Mouse (Mus musculus): Measurements from ENCODE around the gene 1700003E16Rik. TPM values are rescaled to one million over a fixed set of nuclear protein-coding genes. Genes with fewer than 3 reads are reported as not detected.

The 1700003E16Rik gene
- 0.15 and 0.30 TPM in 2 replicates for polyA plus RNA-seq (2015; fragmentation: Nextera tagmentation; extraction: Ambion mirVana)

DNA sequence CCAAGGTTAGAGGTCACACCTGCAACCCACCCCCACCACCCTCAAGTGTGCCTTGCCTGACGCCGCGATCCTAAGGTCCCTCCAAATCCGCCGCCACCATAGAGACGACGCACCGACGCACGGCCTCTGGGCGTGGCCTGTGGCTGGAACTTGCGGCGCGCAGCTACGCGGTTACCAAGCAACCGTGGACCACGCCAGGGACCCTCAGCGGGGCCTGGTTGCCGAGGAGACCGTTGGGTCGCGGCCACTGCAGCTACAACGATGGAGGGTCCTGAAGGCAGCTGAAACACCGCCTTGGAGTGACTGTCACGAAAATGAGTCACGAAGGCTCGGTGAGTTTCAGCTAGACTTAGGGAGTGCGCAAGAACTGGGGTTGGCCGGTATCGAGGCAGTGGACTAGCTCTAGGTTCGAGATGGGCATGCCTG, at the start of gene 1700003E16Rik, which contains the start of gene Wdr54:
Gene 1700003E16Rik, plus strand, starts transcription at position 146 of the 426 bp plus-strand sequence.
Gene Wdr54, minus strand, starts transcription at position 139 of the 426 bp plus-strand sequence.
- Histone ChIP-seq H3K27me3 (ENCODE audit: control insufficient read depth, insufficient read depth, low read depth, low read length) (peaks cover 29% of the 10 kb centered on the region), H3K4me1 (ENCODE audit: control insufficient read depth, low read depth, low read length) (peaks cover 6% of the 10 kb centered on the region), H3K36me3 (ENCODE audit: control insufficient read depth, insufficient read depth) (no peaks in the 10 kb centered on the region), H3K9ac (ENCODE audit: low read depth, low read length) (no peak within 1 kb of the TSS), H3K9me3 (replicated peaks; ENCODE audit: control insufficient read depth, low read length) (no peaks in the 10 kb centered on the region), H3K27ac (ENCODE audit: low read length) (no peak within 1 kb of the TSS), H3K4me3 (ENCODE audit: low read depth, low read length) (peak within 1 kb of the TSS; percentile 56), H3K4me2 (ENCODE audit: low read depth, low read length) (peak within 1 kb of the TSS; percentile 82)
- WGBS (ENCODE audit: insufficient replicate concordance), result 3% methylated on average over 32 of the region's 32 CpGs
- peak; percentile 52 for ATAC-seq (ENCODE audit: low read depth)

GRCm38 (mm10) chr6:83107566-83108400, 48.4 kb upstream of the 1700003E16Rik start:
- Histone ChIP-seq H3K27me3 (ENCODE audit: control insufficient read depth, insufficient read depth, low read depth, low read length) (no peaks in the 10 kb centered on the region), H3K36me3 (ENCODE audit: control insufficient read depth, insufficient read depth) (no peaks in the 10 kb centered on the region), H3K9ac (ENCODE audit: low read depth, low read length) (peak overlapping the region; percentile 90), H3K4me3 (ENCODE audit: low read depth, low read length) (peak overlapping the region; percentile 73), H3K4me1 (ENCODE audit: control insufficient read depth, low read depth, low read length) (peaks cover 33% of the 10 kb centered on the region), H3K9me3 (replicated peaks; ENCODE audit: control insufficient read depth, low read length) (no peaks in the 10 kb centered on the region), H3K27ac (ENCODE audit: low read length) (peak overlapping the region; percentile 80), H3K4me2 (ENCODE audit: low read depth, low read length) (peak overlapping the region; percentile 75)
- ATAC-seq (ENCODE audit: low read depth), result peak; percentile 28; the same call in 1 of the 2 replicates
- 30% methylated on average over 13 of the region's 13 CpGs for WGBS (ENCODE audit: insufficient replicate concordance)

GRCm38 (mm10) chr6:83108762-83109668, 47.2 kb upstream of the 1700003E16Rik start, which contains the start of gene Mrpl53:
TSS of gene Mrpl53 (plus strand) at chr6:83109040.
- H3K4me1 ChIP-seq (ENCODE audit: control insufficient read depth, low read depth, low read length), result peaks cover 29% of the 10 kb centered on the region
- ATAC-seq (ENCODE audit: low read depth), result peak; percentile 80

GRCm38 (mm10) chr6:83111510-83112136, 44.6 kb upstream of the 1700003E16Rik start:
- ATAC-seq (ENCODE audit: low read depth), result no peak
- Histone ChIP-seq H3K9ac (ENCODE audit: low read depth, low read length) (no peak overlapping the region), H3K4me3 (ENCODE audit: low read depth, low read length) (no peak overlapping the region), H3K4me2 (ENCODE audit: low read depth, low read length) (no peak overlapping the region), H3K4me1 (ENCODE audit: control insufficient read depth, low read depth, low read length) (peaks cover 47% of the 10 kb centered on the region), H3K36me3 (ENCODE audit: control insufficient read depth, insufficient read depth) (no peaks in the 10 kb centered on the region), H3K9me3 (replicated peaks; ENCODE audit: control insufficient read depth, low read length) (no peaks in the 10 kb centered on the region), H3K27ac (ENCODE audit: low read length) (no peak overlapping the region), H3K27me3 (ENCODE audit: control insufficient read depth, insufficient read depth, low read depth, low read length) (no peaks in the 10 kb centered on the region)
- WGBS (ENCODE audit: insufficient replicate concordance), result 57% methylated on average over 4 of the region's 4 CpGs

More at GRCm38 (mm10) chr6:83108762-83109668, 47.2 kb upstream of the 1700003E16Rik start, which contains the start of gene Mrpl53:
- H3K4me2 ChIP-seq (ENCODE audit: low read depth, low read length), result peak within 1 kb of the TSS; percentile 75
- no peaks in the 10 kb centered on the region for H3K9me3 ChIP-seq (replicated peaks; ENCODE audit: control insufficient read depth, low read length)
- no peaks in the 10 kb centered on the region for H3K27me3 ChIP-seq (ENCODE audit: control insufficient read depth, insufficient read depth, low read depth, low read length)
- peak within 1 kb of the TSS; percentile 90 for H3K9ac ChIP-seq (ENCODE audit: low read depth, low read length)
- no peaks in the 10 kb centered on the region for H3K36me3 ChIP-seq (ENCODE audit: control insufficient read depth, insufficient read depth)
- peak within 1 kb of the TSS; percentile 80 for H3K27ac ChIP-seq (ENCODE audit: low read length)
- H3K4me3 ChIP-seq (ENCODE audit: low read depth, low read length), result peak within 1 kb of the TSS; percentile 73
- under 1% methylated on average over 76 of the region's 76 CpGs for WGBS (ENCODE audit: insufficient replicate concordance)

DNA sequence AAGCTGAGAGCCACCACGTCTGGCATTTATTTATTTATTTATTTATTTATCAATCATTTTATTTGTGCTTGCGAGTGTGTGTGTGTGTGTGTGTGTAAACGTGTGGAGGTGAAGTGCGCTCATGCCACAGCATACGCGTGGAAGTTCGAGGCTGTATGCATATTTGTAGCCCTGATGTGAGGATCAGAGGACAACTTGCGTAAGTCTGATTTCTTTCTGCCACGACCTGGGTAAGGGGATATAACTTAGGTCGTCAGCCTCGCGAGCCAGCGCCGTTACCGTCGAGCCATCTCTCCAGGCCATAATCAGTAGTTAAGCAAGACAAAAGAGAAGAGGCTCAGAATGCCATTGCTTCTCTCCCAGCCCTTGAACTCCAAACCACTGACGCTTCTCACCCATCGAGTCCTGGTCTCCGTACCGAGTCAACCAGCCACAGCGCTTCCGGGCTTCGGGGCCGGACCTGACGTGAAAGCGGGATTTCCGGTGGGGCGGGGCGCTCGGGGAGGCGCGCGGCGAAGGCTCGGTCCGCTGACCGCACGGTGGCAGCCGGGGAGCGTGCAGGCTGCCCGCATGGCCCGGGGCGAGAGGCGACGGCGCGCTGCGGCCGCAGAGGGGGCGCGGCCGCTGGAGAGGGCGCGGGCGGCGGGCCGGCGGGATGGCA, 41.1 kb upstream of the 1700003E16Rik start, which contains the start of gene Mogs:
Gene Mogs, plus strand, starts transcription at position 486 of the 661 bp plus-strand sequence.
- Histone ChIP-seq H3K27me3 (ENCODE audit: control insufficient read depth, insufficient read depth, low read depth, low read length) (no peaks in the 10 kb centered on the region), H3K4me2 (ENCODE audit: low read depth, low read length) (peak within 1 kb of the TSS; percentile 99), H3K9me3 (replicated peaks; ENCODE audit: control insufficient read depth, low read length) (no peaks in the 10 kb centered on the region), H3K4me3 (ENCODE audit: low read depth, low read length) (peak within 1 kb of the TSS; percentile 82), H3K27ac (ENCODE audit: low read length) (peak within 1 kb of the TSS; percentile 93), H3K9ac (ENCODE audit: low read depth, low read length) (peak within 1 kb of the TSS; percentile 86), H3K4me1 (ENCODE audit: control insufficient read depth, low read depth, low read length) (peaks cover 46% of the 10 kb centered on the region), H3K36me3 (ENCODE audit: control insufficient read depth, insufficient read depth) (peaks cover 8% of the 10 kb centered on the region; the same call in 1 of the 2 replicates)
- ATAC-seq (ENCODE audit: low read depth), result peak; percentile 94
- WGBS (ENCODE audit: insufficient replicate concordance), result under 1% methylated on average over 48 of the region's 58 CpGs

DNA sequence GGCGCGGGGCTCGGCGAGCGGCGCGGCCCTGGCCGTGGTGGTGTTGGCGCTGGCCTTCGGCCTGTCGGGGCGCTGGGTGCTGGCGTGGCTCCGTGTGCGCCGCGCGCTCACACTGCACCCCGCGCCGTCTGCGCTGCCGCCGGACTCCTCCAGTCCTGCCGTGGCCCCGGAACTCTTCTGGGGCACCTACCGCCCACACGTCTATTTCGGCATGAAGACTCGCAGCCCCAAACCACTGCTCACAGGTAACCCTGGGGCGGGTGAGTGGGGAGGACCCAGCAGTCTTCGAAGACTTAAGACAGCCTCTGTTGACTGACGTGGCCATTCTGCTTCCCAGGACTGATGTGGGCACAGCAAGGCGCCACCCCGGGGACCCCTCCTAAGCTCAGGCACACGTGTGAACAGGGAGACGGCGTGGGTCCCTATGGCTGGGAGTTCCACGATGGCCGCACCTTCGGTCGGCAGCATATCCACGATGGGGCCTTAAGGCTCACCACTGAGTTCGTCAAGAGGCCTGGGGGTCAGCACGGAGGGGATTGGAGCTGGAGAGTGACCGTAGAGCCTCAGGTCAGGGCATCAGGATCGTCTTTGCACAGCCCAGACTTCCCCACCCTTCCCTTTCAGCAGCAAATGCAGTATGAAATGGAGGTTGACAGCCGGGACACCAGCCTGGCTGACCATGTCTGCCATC, 40.4 kb upstream of the 1700003E16Rik start:
- Histone ChIP-seq H3K27me3 (ENCODE audit: control insufficient read depth, insufficient read depth, low read depth, low read length) (no peaks in the 10 kb centered on the region), H3K4me2 (ENCODE audit: low read depth, low read length) (peak overlapping the region; percentile 99), H3K4me1 (ENCODE audit: control insufficient read depth, low read depth, low read length) (peaks cover 46% of the 10 kb centered on the region), H3K9me3 (replicated peaks; ENCODE audit: control insufficient read depth, low read length) (no peaks in the 10 kb centered on the region), H3K27ac (ENCODE audit: low read length) (peak overlapping the region; percentile 93), H3K36me3 (ENCODE audit: control insufficient read depth, insufficient read depth) (peaks cover 8% of the 10 kb centered on the region; the same call in 1 of the 2 replicates), H3K4me3 (ENCODE audit: low read depth, low read length) (peak overlapping the region; percentile 82), H3K9ac (ENCODE audit: low read depth, low read length) (peak overlapping the region; percentile 86)
- no peak; the same call in 1 of the 2 replicates for ATAC-seq (ENCODE audit: low read depth)
- under 1% methylated on average over 48 of the region's 48 CpGs for WGBS (ENCODE audit: insufficient replicate concordance)

DNA sequence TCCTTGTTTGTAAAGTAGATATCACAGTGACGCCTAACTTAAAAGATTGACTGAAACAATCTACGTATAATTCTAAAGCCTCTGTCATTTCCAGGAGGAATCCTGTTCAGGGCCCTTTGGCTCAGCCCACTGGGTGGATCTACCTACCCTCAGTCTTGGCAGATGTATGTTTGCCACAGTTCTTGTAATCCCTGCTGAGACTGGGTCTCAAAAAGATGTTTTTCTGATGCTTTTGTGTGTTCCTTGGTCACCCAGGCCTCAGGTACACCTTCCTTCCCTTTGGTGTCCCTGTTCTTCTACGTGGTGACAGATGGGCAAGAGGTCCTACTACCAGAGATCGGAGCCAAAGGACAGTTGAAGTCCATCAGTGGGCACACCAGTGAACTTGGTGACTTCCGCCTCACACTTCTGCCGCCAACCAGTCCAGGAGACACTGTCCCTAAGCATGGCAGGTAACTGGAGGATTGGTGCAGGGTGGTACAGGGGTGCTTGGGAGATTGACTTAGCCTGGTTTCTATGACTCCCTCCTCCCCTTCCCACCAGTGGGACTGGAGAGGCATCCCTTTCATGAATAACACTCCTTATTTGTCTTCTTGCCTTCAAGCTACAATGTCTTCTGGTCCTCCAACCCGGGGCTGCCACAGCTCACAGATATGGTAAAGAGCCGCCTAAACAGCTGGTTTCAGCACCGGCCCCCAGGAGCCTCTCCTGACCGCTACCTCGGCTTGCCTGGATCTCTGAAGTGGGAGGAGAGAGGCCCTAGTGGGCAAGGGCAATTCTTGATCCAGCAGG, 39.6 kb upstream of the 1700003E16Rik start:
- Histone ChIP-seq H3K9me3 (replicated peaks; ENCODE audit: control insufficient read depth, low read length) (no peaks in the 10 kb centered on the region), H3K4me2 (ENCODE audit: low read depth, low read length) (peak overlapping the region; percentile 99), H3K27me3 (ENCODE audit: control insufficient read depth, insufficient read depth, low read depth, low read length) (no peaks in the 10 kb centered on the region), H3K27ac (ENCODE audit: low read length) (peak overlapping the region; percentile 93; the same call in 1 of the 2 replicates), H3K36me3 (ENCODE audit: control insufficient read depth, insufficient read depth) (peaks cover 8% of the 10 kb centered on the region; the same call in 1 of the 2 replicates), H3K4me1 (ENCODE audit: control insufficient read depth, low read depth, low read length) (peaks cover 41% of the 10 kb centered on the region), H3K9ac (ENCODE audit: low read depth, low read length) (peak overlapping the region; percentile 86), H3K4me3 (ENCODE audit: low read depth, low read length) (peak overlapping the region; percentile 82)
- WGBS (ENCODE audit: insufficient replicate concordance), result 66% methylated on average over 11 of the region's 11 CpGs
- no peak for ATAC-seq (ENCODE audit: low read depth)
